In genomic region chr13:83730713-83731480, GRCm38 (mm10) we compare ENCODE assay signal across 8 mouse cellular contexts.
DNase-seq lines count a peak whose midpoint lies in the region; ATAC-seq and TF ChIP-seq lines count a peak whose summit lies in the region.

No protein-coding gene starts in this region.

- no peak for TF ChIP-seq CTCF in liver, embryonic 14.5 days (IDR thresholded peaks at IDR 0.05; ENCODE audit: low read depth)

- peak overlapping the region; percentile 100 for H3K9ac ChIP-seq in forebrain, embryonic 16.5 days (replicated peaks; ENCODE audit: low read depth, low read length)
- peak overlapping the region; percentile 77 for H3K9ac ChIP-seq in kidney, embryonic 16.5 days (replicated peaks; ENCODE audit: low read length)
- no peak overlapping the region for H3K9ac ChIP-seq in liver, embryonic 14.5 days (replicated peaks)

- peak; percentile 24 for DNase-seq in ovary, adult 18-20 months (ENCODE audit: low spot score)
- no peak for DNase-seq in ovary, postnatal 14 days (ENCODE audit: low spot score)
- peak; percentile 92 for DNase-seq in cerebellum, adult 11-12 months
- no peak for DNase-seq in liver, embryonic 14.5 days (ENCODE audit: low read depth in 3 of 3, low spot score in 3 of 3)
- peak; percentile 94 for DNase-seq in retina, postnatal 1 day
- DNase-seq in urinary bladder, postnatal 10 days (ENCODE audit: low spot score): no peak

- peak; percentile 58 for ATAC-seq in forebrain, embryonic 16.5 days
- peak; percentile 89 for ATAC-seq in kidney, embryonic 16.5 days (ENCODE audit: low FRiP score, low TSS enrichment)
- peak; percentile 63 for ATAC-seq in liver, embryonic 14.5 days (ENCODE audit: insufficient read depth)

- under 1% methylated on average over 50 of the region's 91 CpGs for WGBS in forebrain, embryonic 16.5 days
- WGBS in kidney, embryonic 16.5 days: 0% methylated on average over 74 of the region's 91 CpGs
- under 1% methylated on average over 82 of the region's 91 CpGs for WGBS in liver, embryonic 14.5 days (ENCODE audit: insufficient replicate concordance)

- H3K4me2 ChIP-seq in forebrain, embryonic 16.5 days (ENCODE audit: low read length): peak overlapping the region; percentile 80
- H3K4me2 ChIP-seq in kidney, embryonic 16.5 days (replicated peaks; ENCODE audit: low read depth, low read length): peak overlapping the region; percentile 81
- peak overlapping the region; percentile 63 for H3K4me2 ChIP-seq in liver, embryonic 14.5 days (ENCODE audit: low read depth)

- H3K27ac ChIP-seq in forebrain, embryonic 16.5 days (ENCODE audit: low read length): peak overlapping the region; percentile 100
- H3K27ac ChIP-seq in kidney, embryonic 16.5 days (ENCODE audit: low read length): peak overlapping the region; percentile 89
- no peak overlapping the region for H3K27ac ChIP-seq in liver, embryonic 14.5 days

- H3K4me1 ChIP-seq in forebrain, embryonic 16.5 days (replicated peaks; ENCODE audit: control insufficient read depth, insufficient read depth, low read length): no peaks in the 10 kb centered on the region
- H3K4me1 ChIP-seq in kidney, embryonic 16.5 days (ENCODE audit: insufficient read depth, low read length): peaks cover 3% of the 10 kb centered on the region; the same call in 1 of the 2 replicates
- H3K4me1 ChIP-seq in liver, embryonic 14.5 days (replicated peaks; ENCODE audit: control insufficient read depth in 2 of 2, insufficient read depth in 2 of 2, low read length in 1 of 2): no peaks in the 10 kb centered on the region

- TF ChIP-seq EP300 in liver, embryonic 14.5 days (IDR thresholded peaks at IDR 0.05; ENCODE audit: low read depth): no peak

- no peaks in the 10 kb centered on the region for H3K27me3 ChIP-seq in forebrain, embryonic 16.5 days (replicated peaks; ENCODE audit: control insufficient read depth, insufficient read depth, low read length)
- peaks cover 68% of the 10 kb centered on the region for H3K27me3 ChIP-seq in kidney, embryonic 16.5 days (ENCODE audit: insufficient read depth, low read length)
- H3K27me3 ChIP-seq in liver, embryonic 14.5 days (ENCODE audit: control insufficient read depth, insufficient read depth, low read length): peaks cover 85% of the 10 kb centered on the region

- peak overlapping the region; percentile 74 for H3K4me3 ChIP-seq in forebrain, embryonic 16.5 days (replicated peaks; ENCODE audit: low read length)
- peak overlapping the region; percentile 57 for H3K4me3 ChIP-seq in kidney, embryonic 16.5 days (ENCODE audit: low read length)
- H3K4me3 ChIP-seq in liver, embryonic 14.5 days (ENCODE audit: insufficient read depth in 1 of 2, low read depth in 2 of 2, low read length in 2 of 2): peak overlapping the region; percentile 23 to 51

- no peaks in the 10 kb centered on the region for H3K36me3 ChIP-seq in forebrain, embryonic 16.5 days (ENCODE audit: control insufficient read depth, insufficient read depth)
- no peaks in the 10 kb centered on the region for H3K36me3 ChIP-seq in kidney, embryonic 16.5 days (ENCODE audit: insufficient read depth, low read length)
- H3K36me3 ChIP-seq in liver, embryonic 14.5 days (replicated peaks; ENCODE audit: control insufficient read depth, insufficient read depth, low read depth): no peaks in the 10 kb centered on the region

- H3K9me3 ChIP-seq in forebrain, embryonic 16.5 days (ENCODE audit: control insufficient read depth, low read length): no peaks in the 10 kb centered on the region
- H3K9me3 ChIP-seq in kidney, embryonic 16.5 days (ENCODE audit: low read length): no peaks in the 10 kb centered on the region
- no peaks in the 10 kb centered on the region for H3K9me3 ChIP-seq in liver, embryonic 14.5 days (ENCODE audit: control insufficient read depth, low read length)

Comparison
In these comparisons a context has a peak if more than half of its experiments do, and no peak if none do; other contexts are left out.
1. DNase-seq: peak in ovary, adult 18-20 months (single experiment), cerebellum, adult 11-12 months (single experiment) and retina, postnatal 1 day (single experiment); none in ovary, postnatal 14 days (single experiment), liver, embryonic 14.5 days (0 of 3) and urinary bladder, postnatal 10 days (single experiment).
2. Peak in every context shown above with its lines, with median percentiles within 50 percentile points of each other: ATAC-seq, H3K4me2 ChIP-seq and H3K4me3 ChIP-seq.